ENCODE assay signal across 24 mouse cellular contexts in genomic region chr1:176082306-176082705, GRCm38 (mm10).
DNase-seq lines count a peak whose midpoint lies in the region; ATAC-seq lines count a peak whose summit lies in the region.
"Had no signal": no experiment of that assay in that cellular context is flagged by ENCODE, and none has a peak within 500 bp of the region (broad histone marks: within the 10 kb centered on the region; RNA-seq: fewer than 3 reads in every experiment).

No protein-coding gene starts in this region.

- WGBS in hindbrain, embryonic 12.5 days, result 53% methylated on average over 4 of the region's 4 CpGs
- 62% methylated on average over 4 of the region's 4 CpGs for WGBS in hindbrain, embryonic 11.5 days
- WGBS in neural tube, embryonic 15.5 days, result 31% methylated on average over 4 of the region's 4 CpGs

- no peak overlapping the region for H3K4me2 ChIP-seq in hindbrain, embryonic 12.5 days (replicated peaks)
- no peak overlapping the region for H3K4me2 ChIP-seq in hindbrain, embryonic 11.5 days (replicated peaks; ENCODE audit: low read depth, low read length)
- no peak overlapping the region for H3K4me2 ChIP-seq in neural tube, embryonic 15.5 days
- H3K4me2 ChIP-seq: embryonic facial prominence, embryonic 13.5 days; heart, embryonic 11.5 days; limb, embryonic 12.5 days; liver, embryonic 11.5 days; midbrain, embryonic 11.5 days had no signal

- H3K36me3 ChIP-seq in hindbrain, embryonic 12.5 days, result no peaks in the 10 kb centered on the region
- no peaks in the 10 kb centered on the region for H3K36me3 ChIP-seq in hindbrain, embryonic 11.5 days (ENCODE audit: control insufficient read depth, insufficient read depth, low read length)
- H3K36me3 ChIP-seq in neural tube, embryonic 15.5 days, result no peaks in the 10 kb centered on the region
- H3K36me3 ChIP-seq: embryonic facial prominence, embryonic 13.5 days; limb, embryonic 12.5 days had no signal

- no peaks in the 10 kb centered on the region for H3K9me3 ChIP-seq in hindbrain, embryonic 12.5 days (replicated peaks)
- no peaks in the 10 kb centered on the region for H3K9me3 ChIP-seq in hindbrain, embryonic 11.5 days (ENCODE audit: control insufficient read depth, low read length)
- no peaks in the 10 kb centered on the region for H3K9me3 ChIP-seq in neural tube, embryonic 15.5 days (replicated peaks)
- H3K9me3 ChIP-seq: embryonic facial prominence, embryonic 13.5 days; limb, embryonic 12.5 days had no signal

- H3K9ac ChIP-seq in hindbrain, embryonic 12.5 days, result no peak overlapping the region
- no peak overlapping the region for H3K9ac ChIP-seq in hindbrain, embryonic 11.5 days (ENCODE audit: low read depth, low read length)
- H3K9ac ChIP-seq in neural tube, embryonic 15.5 days (replicated peaks), result no peak overlapping the region
- H3K9ac ChIP-seq: embryonic facial prominence, embryonic 13.5 days; limb, embryonic 12.5 days; liver, postnatal 0 days had no signal

- H3K27ac ChIP-seq in hindbrain, embryonic 12.5 days, result peak overlapping the region; percentile 40; the same call in 1 of the 2 replicates
- H3K27ac ChIP-seq in hindbrain, embryonic 11.5 days (ENCODE audit: low read depth, low read length), result no peak overlapping the region
- 0 out of 2 replicates have a peak overlapping the region, but pooled peaks have one; percentile 6 for H3K27ac ChIP-seq in neural tube, embryonic 15.5 days (replicated peaks)
- H3K27ac ChIP-seq: embryonic facial prominence, embryonic 13.5 days; layer of hippocampus, adult 2 months; limb, embryonic 12.5 days had no signal

- peaks cover 12% of the 10 kb centered on the region; the same call in 1 of the 2 replicates for H3K4me1 ChIP-seq in hindbrain, embryonic 12.5 days
- H3K4me1 ChIP-seq in hindbrain, embryonic 11.5 days (replicated peaks; ENCODE audit: control insufficient read depth, insufficient read depth, low read length), result no peaks in the 10 kb centered on the region
- H3K4me1 ChIP-seq in neural tube, embryonic 15.5 days, result peaks cover 23% of the 10 kb centered on the region
- H3K4me1 ChIP-seq: limb, embryonic 12.5 days had no signal

- DNase-seq in cerebellum, adult 9-10 months, result peak; percentile 46
- DNase-seq in cerebellum, adult 11-12 months, result no peak
- no peak for DNase-seq in hindbrain, embryonic 11.5 days (ENCODE audit: low spot score)
- no peak for DNase-seq in yolk sac, embryonic 10.5 days (ENCODE audit: low spot score)
- DNase-seq: adrenal gland, postnatal 14 days; gastrocnemius, postnatal 14 days; heart, adult 11 months; kidney, postnatal 25 days; liver, postnatal 0 days; lung, postnatal 14 days; thymus, adult 2 months; thymus, postnatal 4 days had no signal

- H3K27me3 ChIP-seq in hindbrain, embryonic 12.5 days, result no peaks in the 10 kb centered on the region
- no peaks in the 10 kb centered on the region for H3K27me3 ChIP-seq in hindbrain, embryonic 11.5 days (ENCODE audit: control insufficient read depth, insufficient read depth, low read length)
- H3K27me3 ChIP-seq in neural tube, embryonic 15.5 days (replicated peaks), result no peaks in the 10 kb centered on the region
- H3K27me3 ChIP-seq: embryonic facial prominence, embryonic 13.5 days; limb, embryonic 12.5 days had no signal

- H3K4me3 ChIP-seq in hindbrain, embryonic 12.5 days, result no peak overlapping the region
- no peak overlapping the region for H3K4me3 ChIP-seq in hindbrain, embryonic 11.5 days (ENCODE audit: low read depth, low read length)
- no peak overlapping the region for H3K4me3 ChIP-seq in neural tube, embryonic 15.5 days (replicated peaks)
- H3K4me3 ChIP-seq: embryonic facial prominence, embryonic 13.5 days; layer of hippocampus, adult 2 months; limb, embryonic 12.5 days had no signal

- no peak for ATAC-seq in hindbrain, embryonic 12.5 days (ENCODE audit: low FRiP score)
- no peak for ATAC-seq in hindbrain, embryonic 11.5 days (ENCODE audit: low FRiP score)
- peak; percentile 42 to 56; a peak in 2 of 4 replicates for ATAC-seq in hematopoietic stem cell, adult 5-6 weeks (replicated peaks in 1 of 2; ENCODE audit: insufficient read depth in 1 of 2, low FRiP score in 2 of 2, low TSS enrichment in 1 of 2, low read depth in 1 of 2, poor library complexity in 2 of 2, severe bottlenecking in 2 of 2)
- ATAC-seq in neural tube, embryonic 15.5 days (ENCODE audit: low FRiP score), result no peak; the same call in 1 of the 2 replicates
- ATAC-seq: CD4-positive, CD25-positive, alpha-beta regulatory T cell, adult 4 months; forebrain, embryonic 14.5 days; intestine, postnatal 0 days; liver, postnatal 0 days had no signal

Comparison
In these comparisons a context has a peak if more than half of its experiments do, and no peak if none do; other contexts are left out.
1. ATAC-seq: peak in hematopoietic stem cell, adult 5-6 weeks (2 of 2); none in hindbrain, embryonic 12.5 days (single experiment), hindbrain, embryonic 11.5 days (single experiment) and neural tube, embryonic 15.5 days (single experiment).